In genomic region chr12:82171591-82171990, GRCm38 (mm10) we compare ENCODE assay signal across 8 mouse cellular contexts. TPM values are rescaled to one million over a fixed set of nuclear protein-coding genes. Genes with fewer than 3 reads are reported as not detected.
DNase-seq lines count a peak whose midpoint lies in the region; ATAC-seq lines count a peak whose summit lies in the region.

No protein-coding gene starts in this region.

- no peak overlapping the region for H3K27ac ChIP-seq in forebrain, embryonic 13.5 days
- H3K27ac ChIP-seq in hindbrain, embryonic 16.5 days (ENCODE audit: low read depth, low read length) = no peak overlapping the region
- no peak overlapping the region for H3K27ac ChIP-seq in midbrain, embryonic 10.5 days (replicated peaks)
- H3K27ac ChIP-seq in stomach, embryonic 16.5 days (ENCODE audit: low read length) = no peak overlapping the region; the same call in 1 of the 2 replicates

- H3K4me3 ChIP-seq in forebrain, embryonic 13.5 days = peak overlapping the region; percentile 91
- H3K4me3 ChIP-seq in hindbrain, embryonic 16.5 days (ENCODE audit: low read length) = peak overlapping the region; percentile 95
- peak overlapping the region; percentile 96 for H3K4me3 ChIP-seq in midbrain, embryonic 10.5 days
- peak overlapping the region; percentile 89 for H3K4me3 ChIP-seq in stomach, embryonic 16.5 days (replicated peaks; ENCODE audit: low read length)

- no peaks in the 10 kb centered on the region for H3K9me3 ChIP-seq in forebrain, embryonic 13.5 days (replicated peaks)
- H3K9me3 ChIP-seq in hindbrain, embryonic 16.5 days (ENCODE audit: control insufficient read depth, low read length) = no peaks in the 10 kb centered on the region
- H3K9me3 ChIP-seq in midbrain, embryonic 10.5 days (replicated peaks) = no peaks in the 10 kb centered on the region
- no peaks in the 10 kb centered on the region for H3K9me3 ChIP-seq in stomach, embryonic 16.5 days (replicated peaks; ENCODE audit: control insufficient read depth, low read length)

- H3K4me2 ChIP-seq in forebrain, embryonic 13.5 days = peak overlapping the region; percentile 89
- peak overlapping the region; percentile 95 for H3K4me2 ChIP-seq in hindbrain, embryonic 16.5 days (ENCODE audit: low read length)
- H3K4me2 ChIP-seq in stomach, embryonic 16.5 days (ENCODE audit: low read depth, low read length) = peak overlapping the region; percentile 95

- WGBS in forebrain, embryonic 13.5 days = 18% methylated on average over 10 of the region's 10 CpGs
- 17% methylated on average over 10 of the region's 10 CpGs for WGBS in hindbrain, embryonic 16.5 days
- WGBS in midbrain, embryonic 10.5 days = 39% methylated on average over 10 of the region's 10 CpGs
- whole genome bisulfite sequencing in stomach, embryonic 16.5 days = 23% methylated on average over 10 of the region's 10 CpGs

- DNase-seq in adrenal gland, postnatal 10 days = peak; percentile 56
- no peak for DNase-seq in adrenal gland, adult 8-10 months
- peak; percentile 84 for DNase-seq in brain, adult 2 months (ENCODE audit: low read depth, low spot score)
- peak; percentile 52 to 60 for DNase-seq in left cerebral cortex, postnatal 25 days (ENCODE audit: low spot score in 2 of 2)
- DNase-seq in midbrain, embryonic 10.5 days (ENCODE audit: low spot score) = peak; percentile 19

- H3K27me3 ChIP-seq in forebrain, embryonic 13.5 days = no peaks in the 10 kb centered on the region
- H3K27me3 ChIP-seq in hindbrain, embryonic 16.5 days (replicated peaks; ENCODE audit: control insufficient read depth, insufficient read depth, low read length) = 0 out of 2 replicates have a peak, but pooled peaks cover 2% of the 10 kb centered on the region
- H3K27me3 ChIP-seq in midbrain, embryonic 10.5 days (ENCODE audit: low read depth, poor library complexity, severe bottlenecking) = peaks cover 6% of the 10 kb centered on the region
- H3K27me3 ChIP-seq in stomach, embryonic 16.5 days (ENCODE audit: control insufficient read depth, insufficient read depth, low read length) = no peaks in the 10 kb centered on the region

- ATAC-seq in forebrain, embryonic 13.5 days = no peak
- ATAC-seq in hindbrain, embryonic 16.5 days = no peak
- no peak for ATAC-seq in stomach, embryonic 16.5 days (ENCODE audit: insufficient read depth, low FRiP score)

- peak overlapping the region; percentile 93 for H3K9ac ChIP-seq in forebrain, embryonic 13.5 days
- peak overlapping the region; percentile 50 for H3K9ac ChIP-seq in hindbrain, embryonic 16.5 days (ENCODE audit: low read depth, low read length)
- peak overlapping the region; percentile 98; the same call in 1 of the 2 replicates for H3K9ac ChIP-seq in stomach, embryonic 16.5 days (ENCODE audit: low read length)

- H3K4me1 ChIP-seq in forebrain, embryonic 13.5 days = peaks cover 45% of the 10 kb centered on the region
- peaks cover 13% of the 10 kb centered on the region for H3K4me1 ChIP-seq in hindbrain, embryonic 16.5 days (ENCODE audit: control insufficient read depth, insufficient read depth, low read depth, low read length)
- H3K4me1 ChIP-seq in midbrain, embryonic 10.5 days = peaks cover 48% of the 10 kb centered on the region
- H3K4me1 ChIP-seq in stomach, embryonic 16.5 days (ENCODE audit: control insufficient read depth, insufficient read depth, low read length) = peaks cover 13% of the 10 kb centered on the region

- H3K36me3 ChIP-seq in forebrain, embryonic 13.5 days (ENCODE audit: poor library complexity, severe bottlenecking) = no peaks in the 10 kb centered on the region
- H3K36me3 ChIP-seq in hindbrain, embryonic 16.5 days (ENCODE audit: control insufficient read depth, insufficient read depth, low read length) = no peaks in the 10 kb centered on the region
- H3K36me3 ChIP-seq in midbrain, embryonic 10.5 days = peaks cover 13% of the 10 kb centered on the region
- H3K36me3 ChIP-seq in stomach, embryonic 16.5 days (ENCODE audit: control insufficient read depth, insufficient read depth, low read length) = no peaks in the 10 kb centered on the region

- intact Hi-C loops in left cerebral cortex, postnatal 25 days (cut with DNase I) = loop anchor here (5.0 to 10.0 kb wide), 3 partner anchors 96 to 296 kb away; no protein-coding TSS in a partner anchor

RNA-seq across cellular contexts. Expression of gene Sipa1l1, which starts 2.5 kb away (rescaled TPM):
- total RNA-seq in adrenal gland, postnatal 10 days (2021) = 10 to 100 TPM; 35.2 to 44.3 TPM
- 10 to 100 TPM; 26.6 to 37.3 (median 33.6) TPM for total RNA-seq in adrenal gland, adult 8-10 months (2022)
- 19.3 and 23.6 TPM in 2 replicates for polyA plus RNA-seq in forebrain, embryonic 13.5 days (2015; fragmentation: Nextera tagmentation; extraction: Ambion mirVana)
- polyA plus RNA-seq in hindbrain, embryonic 16.5 days (2015; fragmentation: Nextera tagmentation; extraction: Ambion mirVana) = 11.1 and 11.2 TPM in 2 replicates
- 100 to 1,000 TPM; 258 to 266 TPM for total RNA-seq in left cerebral cortex, postnatal 25 days (2021)
- polyA plus RNA-seq in midbrain, embryonic 10.5 days (2016; fragmentation: Nextera tagmentation; extraction: Ambion mirVana) = 28.6 and 30.3 TPM in 2 replicates
- 28.9 and 32.8 TPM in 2 replicates for polyA plus RNA-seq in stomach, embryonic 16.5 days (2015; fragmentation: Nextera tagmentation; extraction: Ambion mirVana)
